ENCODE assay signal across 8 mouse cellular contexts in the genomic region with DNA sequence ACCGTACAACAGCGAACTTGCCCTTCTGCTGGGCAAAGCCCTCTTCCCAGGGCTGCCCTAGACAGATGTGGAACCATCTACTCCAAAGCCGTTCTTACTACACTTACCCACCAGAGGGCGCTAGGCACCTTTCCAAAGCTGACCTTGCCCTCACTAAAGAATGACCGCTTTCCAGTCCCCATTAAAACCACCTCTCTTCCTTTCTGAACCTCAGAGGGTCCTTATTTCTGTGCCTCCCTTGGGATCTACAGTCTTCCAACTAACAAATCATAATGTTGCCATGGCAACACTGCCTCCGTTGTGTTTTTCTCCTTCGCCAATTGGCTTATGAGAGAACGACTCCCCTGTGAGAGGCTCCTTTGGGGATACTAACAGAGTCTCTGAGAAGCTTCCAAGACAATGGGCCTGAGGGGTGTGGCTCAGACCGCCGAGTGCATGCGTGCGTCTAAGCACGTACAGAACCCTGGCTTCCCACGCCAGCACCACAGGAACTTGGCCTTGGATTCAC. TPM values are rescaled to one million over a fixed set of nuclear protein-coding genes. Genes with fewer than 3 reads are reported as not detected.
DNase-seq lines count a peak whose midpoint lies in the region; ATAC-seq and TF ChIP-seq lines count a peak whose summit lies in the region.

No protein-coding gene starts in this region.

- H3K4me1 ChIP-seq in bone marrow macrophage, adult 2 months (ENCODE audit: control insufficient read depth, insufficient read depth, low read length), result no peaks in the 10 kb centered on the region
- H3K4me1 ChIP-seq in embryonic facial prominence, embryonic 15.5 days, result peaks cover 6% of the 10 kb centered on the region; the same call in 1 of the 2 replicates
- no peaks in the 10 kb centered on the region for H3K4me1 ChIP-seq in heart, embryonic 11.5 days (ENCODE audit: control insufficient read depth, insufficient read depth, low read length)
- H3K4me1 ChIP-seq in kidney, embryonic 15.5 days, result peaks cover 7% of the 10 kb centered on the region
- peaks cover 25% of the 10 kb centered on the region for H3K4me1 ChIP-seq in liver, embryonic 12.5 days
- peaks cover 7% of the 10 kb centered on the region; the same call in 1 of the 2 replicates for H3K4me1 ChIP-seq in stomach, embryonic 16.5 days (ENCODE audit: control insufficient read depth, insufficient read depth, low read length)

- peak; percentile 57 for DNase-seq in CD4-positive helper T cell, adult 2 months (ENCODE audit: low read depth, low spot score)
- peak; percentile 67 to 73 for DNase-seq in natural killer cell, adult 2 months (ENCODE audit: low spot score in 2 of 2)

- no peaks in the 10 kb centered on the region for H3K36me3 ChIP-seq in embryonic facial prominence, embryonic 15.5 days
- no peaks in the 10 kb centered on the region for H3K36me3 ChIP-seq in heart, embryonic 11.5 days (ENCODE audit: control insufficient read depth, insufficient read depth, low read length)
- no peaks in the 10 kb centered on the region for H3K36me3 ChIP-seq in kidney, embryonic 15.5 days
- H3K36me3 ChIP-seq in liver, embryonic 12.5 days, result no peaks in the 10 kb centered on the region
- no peaks in the 10 kb centered on the region for H3K36me3 ChIP-seq in stomach, embryonic 16.5 days (ENCODE audit: control insufficient read depth, insufficient read depth, low read length)

- peak; percentile 58 for ATAC-seq in embryonic facial prominence, embryonic 15.5 days (ENCODE audit: insufficient number of reproducible peaks, low FRiP score, low TSS enrichment, low read depth)
- ATAC-seq in heart, embryonic 11.5 days (replicated peaks; ENCODE audit: insufficient number of reproducible peaks, low FRiP score, low TSS enrichment), result peak; percentile 61
- no peak; the same call in 1 of the 2 replicates for ATAC-seq in kidney, embryonic 15.5 days (replicated peaks; ENCODE audit: low FRiP score)
- peak; percentile 69 for ATAC-seq in liver, embryonic 12.5 days
- peak; percentile 81 for ATAC-seq in stomach, embryonic 16.5 days (ENCODE audit: insufficient read depth, low FRiP score)

- no peak overlapping the region for H3K9ac ChIP-seq in embryonic facial prominence, embryonic 15.5 days
- H3K9ac ChIP-seq in heart, embryonic 11.5 days (ENCODE audit: low read depth, low read length), result no peak overlapping the region
- H3K9ac ChIP-seq in kidney, embryonic 15.5 days, result no peak overlapping the region
- no peak overlapping the region for H3K9ac ChIP-seq in liver, embryonic 12.5 days
- no peak overlapping the region for H3K9ac ChIP-seq in stomach, embryonic 16.5 days (ENCODE audit: low read length)

- H3K4me3 ChIP-seq in bone marrow macrophage, adult 2 months (ENCODE audit: insufficient read depth, low read length), result no peak overlapping the region
- H3K4me3 ChIP-seq in embryonic facial prominence, embryonic 15.5 days (replicated peaks), result no peak overlapping the region
- H3K4me3 ChIP-seq in heart, embryonic 11.5 days (ENCODE audit: low read depth, low read length), result no peak overlapping the region
- no peak overlapping the region for H3K4me3 ChIP-seq in kidney, embryonic 15.5 days (replicated peaks)
- H3K4me3 ChIP-seq in liver, embryonic 12.5 days, result no peak overlapping the region
- no peak overlapping the region for H3K4me3 ChIP-seq in stomach, embryonic 16.5 days (replicated peaks; ENCODE audit: low read length)

- TF ChIP-seq CTCF in bone marrow macrophage, adult 2 months (IDR thresholded peaks at IDR 0.05; ENCODE audit: low read depth, low read length), result peak; percentile 53; the same call in 1 of the 2 replicates

- H3K27ac ChIP-seq in bone marrow macrophage, adult 2 months (ENCODE audit: insufficient read depth, low read depth, low read length), result no peak overlapping the region
- H3K27ac ChIP-seq in embryonic facial prominence, embryonic 15.5 days (replicated peaks), result no peak overlapping the region; the same call in 1 of the 2 replicates
- no peak overlapping the region for H3K27ac ChIP-seq in heart, embryonic 11.5 days (ENCODE audit: low read depth, low read length)
- no peak overlapping the region for H3K27ac ChIP-seq in kidney, embryonic 15.5 days
- no peak overlapping the region for H3K27ac ChIP-seq in liver, embryonic 12.5 days
- H3K27ac ChIP-seq in stomach, embryonic 16.5 days (ENCODE audit: low read length), result no peak overlapping the region

- WGBS in embryonic facial prominence, embryonic 15.5 days, result 10% methylated on average over 14 of the region's 14 CpGs
- WGBS in heart, embryonic 11.5 days (ENCODE audit: insufficient replicate concordance), result 9% methylated on average over 14 of the region's 14 CpGs
- 10% methylated on average over 14 of the region's 14 CpGs for WGBS in kidney, embryonic 15.5 days
- WGBS in liver, embryonic 12.5 days (ENCODE audit: insufficient replicate concordance), result 11% methylated on average over 14 of the region's 14 CpGs
- 7% methylated on average over 14 of the region's 14 CpGs for WGBS in stomach, embryonic 16.5 days

- no peak for TF ChIP-seq POLR2A in bone marrow macrophage, adult 2 months (IDR thresholded peaks at IDR 0.05; ENCODE audit: borderline replicate concordance, low read depth, low read length)

- H3K9me3 ChIP-seq in embryonic facial prominence, embryonic 15.5 days (replicated peaks), result no peaks in the 10 kb centered on the region
- no peaks in the 10 kb centered on the region for H3K9me3 ChIP-seq in heart, embryonic 11.5 days (replicated peaks; ENCODE audit: control insufficient read depth, low read length)
- H3K9me3 ChIP-seq in kidney, embryonic 15.5 days (replicated peaks), result no peaks in the 10 kb centered on the region
- no peaks in the 10 kb centered on the region for H3K9me3 ChIP-seq in liver, embryonic 12.5 days (replicated peaks)
- no peaks in the 10 kb centered on the region for H3K9me3 ChIP-seq in stomach, embryonic 16.5 days (replicated peaks; ENCODE audit: control insufficient read depth, low read length)

- H3K4me2 ChIP-seq in embryonic facial prominence, embryonic 15.5 days (replicated peaks), result no peak overlapping the region
- no peak overlapping the region; the same call in 1 of the 2 replicates for H3K4me2 ChIP-seq in heart, embryonic 11.5 days
- 0 out of 2 replicates have a peak overlapping the region, but pooled peaks have one; percentile 19 for H3K4me2 ChIP-seq in kidney, embryonic 15.5 days
- H3K4me2 ChIP-seq in liver, embryonic 12.5 days, result peak overlapping the region; percentile 6; the same call in 1 of the 2 replicates
- peak overlapping the region; percentile 16 for H3K4me2 ChIP-seq in stomach, embryonic 16.5 days (ENCODE audit: low read depth, low read length)

- H3K27me3 ChIP-seq in embryonic facial prominence, embryonic 15.5 days, result no peaks in the 10 kb centered on the region
- no peaks in the 10 kb centered on the region for H3K27me3 ChIP-seq in heart, embryonic 11.5 days (ENCODE audit: control insufficient read depth, insufficient read depth, low read length)
- H3K27me3 ChIP-seq in kidney, embryonic 15.5 days, result no peaks in the 10 kb centered on the region
- peaks cover 19% of the 10 kb centered on the region; the same call in 1 of the 2 replicates for H3K27me3 ChIP-seq in liver, embryonic 12.5 days (replicated peaks)
- no peaks in the 10 kb centered on the region for H3K27me3 ChIP-seq in stomach, embryonic 16.5 days (ENCODE audit: control insufficient read depth, insufficient read depth, low read length)

RNA-seq across cellular contexts. Expression of a gene that starts 6.7 kb away (rescaled TPM):
- polyA plus RNA-seq in bone marrow macrophage, adult 2 months (2012; ENCODE audit: insufficient read depth, insufficient read length, missing spikeins), result 14.9 and 18.9 TPM in 2 replicates
- 7.8 and 8.5 TPM in 2 replicates for polyA plus RNA-seq in embryonic facial prominence, embryonic 15.5 days (2015; fragmentation: Nextera tagmentation; extraction: Ambion mirVana)
- 5.8 and 9.4 TPM in 2 replicates for polyA plus RNA-seq in heart, embryonic 11.5 days (2014; fragmentation: Nextera tagmentation; extraction: Ambion mirVana)
- 7.9 and 9.0 TPM in 2 replicates for polyA plus RNA-seq in kidney, embryonic 15.5 days (2015; fragmentation: Nextera tagmentation; extraction: Ambion mirVana)
- polyA plus RNA-seq in liver, embryonic 12.5 days (2016; fragmentation: Nextera tagmentation; extraction: Ambion mirVana), result 8.6 and 10.3 TPM in 2 replicates
- polyA plus RNA-seq in stomach, embryonic 16.5 days (2015; fragmentation: Nextera tagmentation; extraction: Ambion mirVana), result 8.1 and 9.3 TPM in 2 replicates

RNA-seq across cellular contexts. Expression of a gene that starts 26.4 kb away (rescaled TPM):
- not detected in 2 replicates for polyA plus RNA-seq in bone marrow macrophage, adult 2 months (2012; ENCODE audit: insufficient read depth, insufficient read length, missing spikeins)
- polyA plus RNA-seq in embryonic facial prominence, embryonic 15.5 days (2015; fragmentation: Nextera tagmentation; extraction: Ambion mirVana), result 0.09 TPM in 1 of 2 replicates, not detected in the other
- not detected in 2 replicates for polyA plus RNA-seq in heart, embryonic 11.5 days (2014; fragmentation: Nextera tagmentation; extraction: Ambion mirVana)
- 0.09 TPM in 1 of 2 replicates, not detected in the other for polyA plus RNA-seq in kidney, embryonic 15.5 days (2015; fragmentation: Nextera tagmentation; extraction: Ambion mirVana)
- not detected in 2 replicates for polyA plus RNA-seq in liver, embryonic 12.5 days (2016; fragmentation: Nextera tagmentation; extraction: Ambion mirVana)
- 0.15 TPM in 1 of 2 replicates, not detected in the other for polyA plus RNA-seq in stomach, embryonic 16.5 days (2015; fragmentation: Nextera tagmentation; extraction: Ambion mirVana)

RNA-seq across cellular contexts. Expression of a gene that starts 50.7 kb away (rescaled TPM):
- polyA plus RNA-seq in bone marrow macrophage, adult 2 months (2012; ENCODE audit: insufficient read depth, insufficient read length, missing spikeins), result 9.7 and 10.6 TPM in 2 replicates
- polyA plus RNA-seq in embryonic facial prominence, embryonic 15.5 days (2015; fragmentation: Nextera tagmentation; extraction: Ambion mirVana), result 0.38 and 0.51 TPM in 2 replicates
- 0.52 and 0.97 TPM in 2 replicates for polyA plus RNA-seq in heart, embryonic 11.5 days (2014; fragmentation: Nextera tagmentation; extraction: Ambion mirVana)
- polyA plus RNA-seq in kidney, embryonic 15.5 days (2015; fragmentation: Nextera tagmentation; extraction: Ambion mirVana), result 0.45 and 0.48 TPM in 2 replicates
- polyA plus RNA-seq in liver, embryonic 12.5 days (2016; fragmentation: Nextera tagmentation; extraction: Ambion mirVana), result 0.19 TPM in 1 of 2 replicates, not detected in the other
- 0.24 and 0.45 TPM in 2 replicates for polyA plus RNA-seq in stomach, embryonic 16.5 days (2015; fragmentation: Nextera tagmentation; extraction: Ambion mirVana)

Comparison
In these comparisons a context has a peak if more than half of its experiments do, and no peak if none do; other contexts are left out.
1. H3K4me2 ChIP-seq: peak in kidney, embryonic 15.5 days (single experiment), liver, embryonic 12.5 days (single experiment) and stomach, embryonic 16.5 days (single experiment); none in embryonic facial prominence, embryonic 15.5 days (single experiment) and heart, embryonic 11.5 days (single experiment).